Mouse (Mus musculus): ENCODE data around the gene Ccm2.

The Ccm2 gene

GRCm38 (mm10) chr11:6605491-6606399 lies 59.1 kb downstream of the Ccm2 start, which contains the start of gene Nacad:
TSS of gene Nacad (minus strand) at chr11:6606053.
- DNase-seq: no peak

GRCm38 (mm10) chr11:6615250-6616205 lies 68.8 kb downstream of the Ccm2 start:
- no peak for DNase-seq

- DNase-seq: no peak
These were observed 77.0 kb downstream of the Ccm2 start for GRCm38 (mm10) chr11:6623704-6624103.

- no peak for DNase-seq
These were observed 78.1 kb downstream of the Ccm2 start for GRCm38 (mm10) chr11:6624619-6625382.

- DNase-seq: peak; percentile 92
These were observed 79.0 kb downstream of the Ccm2 start, which contains the start of gene Tbrg4 for GRCm38 (mm10) chr11:6625478-6626387. TSS of gene Tbrg4 (minus strand) at chr11:6626067.

DNA sequence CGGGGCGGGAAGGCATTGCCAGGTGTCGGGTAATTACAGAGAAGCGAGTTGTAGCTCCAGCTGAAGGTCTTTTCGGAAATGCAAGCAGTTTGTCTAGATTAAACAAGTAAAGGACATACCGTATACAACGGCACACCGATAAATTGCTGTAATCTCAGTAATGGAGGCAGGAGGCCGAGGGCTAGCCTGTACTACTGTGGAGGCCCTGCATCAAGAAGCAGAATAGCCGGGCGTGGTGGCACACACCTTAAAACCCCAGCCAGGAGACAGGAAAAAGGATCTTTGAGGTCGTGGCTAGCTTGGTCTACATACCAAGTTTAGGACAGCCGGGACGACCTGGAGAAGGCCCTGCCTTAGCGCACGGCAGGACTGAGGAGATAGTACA lies 79.7 kb downstream of the Ccm2 start:
- no peak for DNase-seq

GRCm38 (mm10) chr11:6627731-6628130 lies 81.0 kb downstream of the Ccm2 start:
- DNase-seq: peak; percentile 55

GRCm38 (mm10) chr11:6628568-6628967 lies 81.9 kb downstream of the Ccm2 start:
- DNase-seq: peak; percentile 72

GRCm38 (mm10) chr11:6629655-6630054 lies 83.0 kb downstream of the Ccm2 start:
- peak; percentile 48 for DNase-seq

- peak; percentile 57 for DNase-seq
These were observed 89.5 kb downstream of the Ccm2 start for GRCm38 (mm10) chr11:6636150-6636549.

DNA sequence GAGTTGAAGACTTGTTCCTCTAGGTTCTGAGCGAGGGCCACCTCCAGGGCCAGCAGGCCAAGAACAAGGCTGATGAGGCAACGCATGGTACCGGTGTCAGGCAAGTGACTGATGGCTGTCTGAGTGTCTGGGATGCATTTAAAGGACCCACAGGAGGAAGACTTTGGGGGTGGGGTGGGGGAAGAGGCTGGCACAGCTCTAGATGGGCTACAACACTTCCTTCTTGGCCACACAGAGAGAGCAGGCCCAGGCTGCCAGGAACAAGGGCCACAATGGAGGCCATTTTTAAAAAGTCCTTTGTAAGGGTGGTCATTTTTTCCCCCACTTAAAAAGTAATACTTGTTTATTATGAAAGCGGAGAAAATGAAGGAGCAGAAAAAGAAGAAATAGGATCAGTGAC lies 91.8 kb downstream of the Ccm2 start, which contains the start of gene Wap:
Wap (minus strand) TSS at position 101 of the 400 bp plus-strand sequence.
- DNase-seq: no peak

GRCm38 (mm10) chr11:6639072-6639471 lies 92.4 kb downstream of the Ccm2 start:
- no peak for DNase-seq

- DNase-seq: no peak
These were observed 97.9 kb downstream of the Ccm2 start for GRCm38 (mm10) chr11:6644566-6644965.

All from thymus, postnatal 14 days (tissue).